Mouse (Mus musculus) left cerebral cortex, postnatal 25 days (tissue): ENCODE measurements around the gene E2f6. TPM values are rescaled to one million over a fixed set of nuclear protein-coding genes. Genes with fewer than 3 reads are reported as not detected.

Experiments used
- DNase-seq, 2 experiments: peaks; one replicate each; pipeline ENCODE4 v3.0.0; 2022; ENCODE audit warnings: low spot score in 2 of 2, mixed read lengths in 1 of 2
- intact Hi-C: fragments of 180-260 bp; cut with DNase I; formaldehyde crosslinking; loops from one replicate; pipeline ENCODE4 v1.15.1; 2025
- total RNA-seq, 2 experiments: library from RNA; stranded (reverse); gene quantifications; 2 replicates each; pipeline ENCODE4 v1.2.3; 2021

Gene E2f6
- total RNA-seq, 2 experiments from 2014 or later, result 29.8 to 37.2 TPM

DNA sequence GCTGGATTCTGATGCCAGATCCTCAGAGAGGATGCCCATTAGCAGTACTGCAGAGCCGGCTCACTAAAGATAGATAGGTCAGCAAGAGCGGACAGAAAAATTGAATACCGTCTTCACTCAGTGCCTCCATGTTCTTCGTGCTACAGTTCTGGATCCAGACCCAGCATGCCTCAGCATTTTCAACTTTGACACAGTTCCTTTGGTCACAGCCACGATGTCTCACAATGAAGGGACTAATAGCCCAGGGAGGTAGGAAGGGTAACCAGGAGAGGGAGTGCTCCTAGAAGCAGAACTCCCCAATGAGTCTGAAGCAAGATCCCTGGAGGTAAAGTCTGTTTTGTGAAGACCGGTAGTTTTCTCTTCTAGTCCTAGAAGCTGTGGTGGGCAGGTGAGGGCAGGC, 57.9 kb downstream of the E2f6 start:
- DNase-seq, result no peak
- intact Hi-C loops, result no loop called here

DNA sequence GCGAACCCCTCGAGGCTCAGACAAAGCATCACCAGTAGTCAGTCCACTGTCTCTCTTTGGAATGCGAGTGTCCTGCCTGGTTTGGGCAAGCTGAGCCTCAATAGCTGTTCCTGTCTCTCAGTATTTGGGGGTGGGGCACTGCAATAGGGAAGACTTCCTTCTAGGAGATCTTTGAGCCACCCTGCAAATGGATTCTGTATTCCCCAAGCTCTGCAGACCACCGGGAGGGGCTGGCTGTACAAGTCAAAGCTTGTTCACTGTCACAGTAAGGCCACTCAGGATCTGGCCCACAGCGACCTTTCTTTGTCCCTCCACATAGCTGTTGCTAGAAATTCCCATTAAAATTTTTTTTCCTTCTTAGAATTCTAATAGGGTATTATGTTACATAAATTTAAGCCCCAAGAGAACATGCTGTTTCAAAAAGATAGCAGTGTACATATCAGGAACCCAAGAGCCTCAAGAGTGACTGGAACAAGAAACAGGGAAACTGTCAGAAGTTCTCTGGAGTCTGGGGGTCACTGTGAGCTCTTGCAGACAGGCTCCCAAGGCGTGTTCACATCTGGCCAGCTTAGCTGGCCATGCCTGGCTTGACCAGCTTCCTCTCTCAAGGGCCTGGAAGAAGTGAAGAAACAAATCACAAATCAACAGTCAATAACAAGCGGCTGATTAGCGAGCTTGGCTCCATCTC, 58.5 kb downstream of the E2f6 start:
- DNase-seq, result no peak

DNA sequence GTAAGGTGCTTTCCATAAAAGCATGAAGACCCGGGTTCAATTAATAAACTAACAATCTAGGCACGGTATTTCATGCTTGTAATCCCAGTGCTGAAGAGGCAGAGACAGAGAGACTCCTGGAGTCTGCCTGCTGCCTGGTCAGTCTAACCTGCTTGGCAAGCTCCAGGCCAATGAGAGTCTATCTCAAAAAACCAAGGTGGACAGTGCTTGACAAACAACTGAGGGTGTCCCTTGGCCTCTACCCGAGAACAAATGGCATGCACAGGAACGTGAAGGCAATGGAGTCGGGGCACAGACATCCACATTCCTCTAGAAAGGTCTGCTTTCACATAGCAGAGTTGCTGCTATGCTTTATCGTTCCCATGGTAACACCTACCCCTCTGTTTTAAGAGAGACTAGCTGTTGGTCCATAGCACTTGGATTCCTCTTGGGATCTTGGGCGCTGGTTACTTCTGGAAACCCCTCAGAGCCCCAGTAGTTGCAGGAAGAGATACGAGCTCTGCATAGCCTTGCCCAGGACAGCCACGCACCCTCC, 59.2 kb downstream of the E2f6 start:
- peak in 1 of 2 experiments; percentile 39 for DNase-seq
- intact Hi-C loops, result no loop called here

More for the DNA sequence above, 58.5 kb downstream of the E2f6 start:
- intact Hi-C loops, result no loop called here

DNA sequence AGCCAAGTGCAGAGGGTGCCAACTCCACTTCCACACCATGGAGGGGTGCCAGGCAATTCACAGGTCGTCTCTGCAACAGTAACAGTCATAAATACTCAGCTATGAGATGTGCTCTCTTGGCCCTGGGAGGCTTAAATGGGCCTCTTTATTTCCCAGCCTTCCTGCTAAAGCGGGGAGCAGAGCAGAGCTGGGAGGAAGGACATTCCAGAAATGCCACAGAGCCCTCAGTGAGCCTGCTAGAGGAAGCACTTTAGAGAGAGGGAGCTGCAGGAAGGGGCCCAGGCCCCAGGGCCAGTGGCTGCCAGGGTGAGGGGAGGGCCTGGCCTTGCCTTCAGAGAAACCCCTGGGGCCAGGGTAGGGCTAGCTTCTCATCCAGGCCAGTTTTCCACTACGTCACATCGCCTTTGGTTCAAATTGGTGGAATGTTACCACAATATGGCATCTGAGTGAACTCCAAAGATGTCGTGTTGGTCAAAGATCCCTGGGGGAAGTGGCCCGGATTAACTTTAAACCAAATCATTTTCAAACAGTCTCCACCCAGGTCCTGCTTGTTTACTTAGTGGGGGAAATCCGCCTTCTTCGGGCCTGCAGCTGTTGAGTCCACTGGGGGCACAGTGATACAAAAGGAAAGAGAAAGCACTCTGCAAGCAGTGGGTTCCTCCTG, 59.8 kb downstream of the E2f6 start:
- no peak for DNase-seq
- intact Hi-C loops, result no loop called here

DNA sequence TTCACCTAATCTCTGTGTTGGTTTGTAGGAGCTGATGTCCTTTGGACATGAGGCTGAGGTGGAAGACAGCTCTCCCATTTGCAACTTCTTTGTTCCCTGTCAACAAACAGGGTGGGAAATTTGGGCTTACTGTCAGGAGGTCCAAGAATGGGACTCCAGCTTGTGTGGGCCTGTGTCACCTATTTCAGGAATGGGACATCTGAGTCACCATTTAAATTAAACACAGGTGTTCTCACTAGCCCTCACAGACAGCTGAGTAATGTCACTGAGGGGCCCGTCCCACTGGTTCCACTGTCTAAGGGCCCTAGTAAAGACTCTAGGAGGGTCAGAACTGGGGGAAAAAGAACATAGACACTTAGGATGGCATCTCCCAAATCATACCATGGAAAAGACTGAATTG, 61.2 kb downstream of the E2f6 start:
- no peak for DNase-seq
- intact Hi-C loops, result loop anchor here (2.0 kb wide), 1 partner anchor 15 kb away; no protein-coding TSS in a partner anchor

DNA sequence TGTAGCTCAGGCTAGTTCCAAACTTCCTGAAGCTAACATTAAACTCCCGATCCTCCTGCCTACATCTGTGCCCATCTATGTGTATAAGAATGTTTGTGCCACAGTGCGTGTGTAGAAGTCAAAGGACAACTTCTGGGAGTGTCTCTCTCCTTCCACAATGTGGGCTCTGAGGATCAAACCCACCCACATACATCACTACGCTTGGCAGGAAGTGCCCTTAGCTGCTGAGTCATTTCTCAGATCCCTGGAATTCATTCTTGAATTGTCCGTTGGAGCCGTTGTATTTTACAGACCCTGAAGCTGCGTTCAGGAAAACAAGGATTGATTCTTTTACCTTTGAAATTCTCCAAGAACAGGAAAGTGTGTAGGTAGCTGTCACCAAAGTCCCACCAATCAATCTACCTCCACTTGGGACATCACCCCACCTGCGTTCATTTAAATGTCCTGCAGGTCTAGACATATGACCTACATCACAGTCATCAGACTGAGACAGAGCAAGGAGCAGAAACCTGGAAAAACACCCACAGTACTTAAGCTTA, 62.2 kb downstream of the E2f6 start:
- intact Hi-C loops, result loop anchor here (2.0 kb wide), 1 partner anchor 16 kb away; no protein-coding TSS in a partner anchor
- no peak for DNase-seq

DNA sequence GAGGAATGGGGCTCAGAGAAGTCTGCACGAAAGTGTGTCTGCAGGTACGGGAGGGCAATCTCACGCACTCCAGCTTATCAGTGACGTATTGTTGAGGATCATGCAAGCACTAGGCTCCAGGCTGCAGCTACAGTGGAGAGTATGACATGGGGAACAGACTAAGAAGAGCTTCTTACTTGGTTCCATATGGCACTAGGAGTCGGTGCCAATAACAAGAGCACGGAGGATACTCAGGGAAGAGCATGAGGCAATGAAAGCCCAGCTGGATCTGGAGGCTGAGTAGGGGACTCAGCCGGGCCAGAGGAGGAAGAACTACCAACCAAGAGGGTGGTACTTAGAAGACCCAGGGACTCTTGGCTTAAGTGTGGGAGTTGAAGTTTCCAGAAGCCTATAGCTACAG, 62.8 kb downstream of the E2f6 start:
- intact Hi-C loops, result loop anchor here (2.0 kb wide), 1 partner anchor 17 kb away; no protein-coding TSS in a partner anchor
- peak in 1 of 2 experiments; percentile 80 for DNase-seq

DNA sequence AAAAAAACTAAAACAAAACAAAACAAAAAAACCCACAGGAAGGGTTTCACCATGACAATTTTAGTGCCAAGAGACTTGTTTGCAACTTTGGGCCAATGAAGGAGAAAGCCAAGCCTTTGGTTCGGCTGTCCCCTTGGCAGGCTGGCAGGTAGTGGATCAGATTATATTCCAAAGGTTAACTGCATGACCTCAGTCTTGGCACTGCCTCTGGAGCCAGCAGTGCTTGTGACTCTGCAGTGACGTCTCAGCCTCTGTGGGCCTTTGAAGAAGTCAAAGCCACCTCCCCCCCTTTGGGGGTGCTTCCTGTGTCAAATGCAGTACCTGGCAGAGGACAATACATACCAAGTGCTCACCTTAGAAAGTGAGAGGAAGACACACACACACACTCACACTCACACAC, 63.3 kb downstream of the E2f6 start:
- DNase-seq, result no peak
- intact Hi-C loops, result no loop called here

DNA sequence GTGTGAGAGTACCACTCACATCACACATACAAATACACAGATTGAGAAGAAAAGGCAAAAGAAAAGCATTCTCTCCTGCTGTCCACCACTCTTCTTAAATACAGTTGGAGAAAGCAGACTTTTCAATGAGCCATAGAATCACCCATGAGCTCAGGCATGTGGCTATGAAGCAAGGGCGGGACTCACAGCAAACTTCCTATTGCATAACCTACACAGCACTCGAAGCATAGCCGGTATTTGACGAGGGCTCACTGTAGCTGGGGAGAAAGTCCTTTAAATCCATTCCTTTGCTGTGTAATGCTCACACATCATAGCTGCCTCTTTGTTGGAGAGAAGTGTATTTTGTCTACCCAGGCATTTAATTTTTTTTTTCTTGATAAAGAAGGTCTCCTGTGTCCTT, 64.5 kb downstream of the E2f6 start:
- intact Hi-C loops, result no loop called here
- DNase-seq, result peak in 1 of 2 experiments; percentile 51

DNA sequence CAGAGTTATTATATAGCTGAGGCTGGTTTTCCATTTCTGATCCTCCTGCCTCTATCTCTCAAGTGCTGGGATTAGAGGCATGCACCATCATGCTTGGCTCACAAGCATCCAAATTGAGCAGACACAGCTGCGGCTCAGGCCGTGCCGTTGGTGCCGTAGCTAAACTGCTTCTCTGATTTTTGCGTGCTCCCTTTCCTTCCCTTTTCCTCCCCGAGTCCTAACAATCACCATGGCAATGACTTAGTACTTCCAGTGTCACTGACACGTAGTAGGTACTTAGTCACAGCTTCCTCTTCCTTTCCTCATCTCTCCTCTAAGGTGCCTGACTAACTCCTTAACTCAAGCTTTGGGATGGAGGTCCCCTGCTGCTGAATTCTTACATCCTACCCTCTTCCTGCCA, 64.9 kb downstream of the E2f6 start:
- intact Hi-C loops, result loop anchor here (2.0 kb wide), 1 partner anchor 17 kb away; no protein-coding TSS in a partner anchor
- no peak for DNase-seq

DNA sequence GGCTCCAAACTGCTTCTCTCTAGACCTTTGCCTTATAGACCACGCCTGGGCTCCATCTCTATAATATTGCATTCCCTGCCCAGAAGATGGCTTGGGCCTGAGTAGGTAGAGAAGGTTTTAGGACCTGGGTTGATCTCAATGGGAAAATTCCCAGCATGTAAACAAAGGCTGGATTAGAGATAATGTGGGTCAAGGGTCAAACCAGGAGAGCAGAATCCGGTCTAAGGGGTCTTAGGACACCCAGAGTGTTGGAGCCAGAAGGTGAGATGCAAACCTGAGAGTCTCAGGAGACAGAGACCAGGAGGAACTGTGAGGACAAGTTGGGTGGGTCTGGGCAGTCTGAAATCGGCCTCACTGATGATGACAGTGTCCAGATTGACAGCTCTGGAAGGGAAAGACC, 65.9 kb downstream of the E2f6 start:
- intact Hi-C loops, result loop anchor here (2.0 kb wide), 1 partner anchor 16 kb away; no protein-coding TSS in a partner anchor

DNA sequence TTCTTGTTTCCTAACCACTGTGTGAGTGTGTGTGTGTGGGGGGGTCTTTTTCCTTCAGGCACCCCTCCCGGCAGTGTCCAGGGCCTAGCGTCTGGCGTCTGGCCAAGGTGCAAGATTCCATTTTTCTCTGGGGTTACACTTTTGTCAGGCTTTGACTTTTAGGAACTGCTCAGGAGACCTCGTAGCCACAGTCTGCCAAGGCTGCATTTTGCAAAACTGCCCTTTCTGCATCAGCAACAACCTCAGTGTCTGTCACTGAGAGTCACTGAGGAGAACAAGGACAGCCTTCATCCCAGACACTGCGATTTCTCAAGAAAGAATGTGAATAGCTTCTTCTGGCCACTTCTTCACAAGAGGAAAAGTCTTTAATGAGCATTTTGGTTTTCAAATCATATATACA, 66.4 kb downstream of the E2f6 start:
- no peak for DNase-seq
- intact Hi-C loops, result loop anchor here (2.0 kb wide), 1 partner anchor 16 kb away; no protein-coding TSS in a partner anchor

More for the DNA sequence above, 65.9 kb downstream of the E2f6 start:
- no peak for DNase-seq

DNA sequence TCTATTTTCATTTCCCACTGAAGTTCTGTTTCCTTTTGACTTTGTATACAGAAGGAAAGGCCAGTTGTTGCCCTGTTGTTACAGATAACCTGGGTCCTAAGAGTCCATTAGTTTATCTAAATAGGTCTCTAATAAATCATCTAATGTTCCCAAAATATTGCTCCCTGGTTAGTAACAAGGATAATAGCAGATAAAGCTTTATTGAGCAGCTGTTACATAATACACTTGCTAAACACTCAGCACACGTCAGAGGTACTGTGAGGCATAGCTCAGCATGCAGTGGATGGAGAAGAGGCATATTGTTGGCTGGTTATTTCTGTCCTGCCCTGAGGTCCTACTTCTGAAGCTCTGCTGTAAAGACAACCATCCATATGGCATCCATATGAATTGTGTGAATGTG, 66.9 kb downstream of the E2f6 start:
- intact Hi-C loops, result loop anchor here (2.0 kb wide), 1 partner anchor 15 kb away; no protein-coding TSS in a partner anchor
- peak in 1 of 2 experiments; percentile 44 for DNase-seq

DNA sequence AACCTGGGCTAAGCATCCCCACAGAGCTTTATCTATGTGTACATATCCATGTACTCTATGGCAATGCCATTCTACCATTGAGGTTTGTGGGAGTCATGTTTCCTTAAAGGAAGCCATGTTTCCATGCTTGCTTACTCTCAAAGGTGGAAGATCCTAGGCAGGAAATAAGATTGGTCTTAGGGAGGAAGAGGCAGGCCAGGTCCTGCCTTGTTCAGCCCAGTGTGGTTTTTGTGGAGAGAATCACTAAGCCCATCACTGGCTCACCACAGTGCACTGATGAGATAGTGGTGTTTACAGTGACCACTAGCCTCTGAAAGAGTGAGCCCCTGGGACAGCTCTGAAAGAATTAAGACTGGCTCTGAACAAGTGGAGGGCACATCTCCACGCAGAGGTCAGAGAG, 68.6 kb downstream of the E2f6 start:
- intact Hi-C loops, result no loop called here
- no peak for DNase-seq

DNA sequence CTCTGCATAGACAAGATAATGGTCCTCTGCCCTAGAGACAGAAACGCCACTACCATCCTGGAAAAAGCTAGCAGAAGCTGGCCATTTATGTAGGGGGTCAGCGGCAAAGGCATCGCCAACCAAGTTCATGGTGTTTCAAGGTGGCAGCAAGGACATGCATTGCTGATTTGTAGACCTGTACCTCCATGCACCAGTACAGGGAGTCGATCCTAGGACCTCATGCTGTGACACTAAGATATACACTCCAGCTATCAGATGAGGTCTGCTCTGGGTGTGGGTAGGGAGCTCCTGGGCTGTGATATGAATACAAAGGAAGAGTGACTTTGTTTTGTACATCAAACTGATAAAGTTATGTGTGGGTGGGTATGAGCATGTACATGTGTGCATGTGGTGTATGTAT, 69.3 kb downstream of the E2f6 start:
- intact Hi-C loops, result no loop called here
- no peak for DNase-seq

DNA sequence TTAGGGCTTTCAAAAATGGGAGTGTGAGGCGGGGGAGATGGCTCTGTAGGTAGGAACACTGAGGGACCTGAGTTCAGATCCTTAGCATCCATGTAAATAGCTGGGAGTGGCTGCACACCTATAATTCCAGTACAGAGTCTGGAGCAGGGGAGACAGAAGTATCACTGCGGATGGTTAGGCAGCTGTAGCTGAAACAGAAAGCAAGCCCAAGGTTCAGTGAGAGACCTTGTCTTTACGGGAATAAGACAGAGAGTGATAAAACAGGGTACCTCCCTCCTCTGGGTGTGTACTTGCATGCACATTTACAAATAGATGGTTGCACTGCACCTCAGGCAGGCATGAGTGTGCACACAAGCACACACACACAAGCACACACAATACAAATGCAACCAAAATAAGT, 71.7 kb downstream of the E2f6 start:
- no peak for DNase-seq
- intact Hi-C loops, result no loop called here

DNA sequence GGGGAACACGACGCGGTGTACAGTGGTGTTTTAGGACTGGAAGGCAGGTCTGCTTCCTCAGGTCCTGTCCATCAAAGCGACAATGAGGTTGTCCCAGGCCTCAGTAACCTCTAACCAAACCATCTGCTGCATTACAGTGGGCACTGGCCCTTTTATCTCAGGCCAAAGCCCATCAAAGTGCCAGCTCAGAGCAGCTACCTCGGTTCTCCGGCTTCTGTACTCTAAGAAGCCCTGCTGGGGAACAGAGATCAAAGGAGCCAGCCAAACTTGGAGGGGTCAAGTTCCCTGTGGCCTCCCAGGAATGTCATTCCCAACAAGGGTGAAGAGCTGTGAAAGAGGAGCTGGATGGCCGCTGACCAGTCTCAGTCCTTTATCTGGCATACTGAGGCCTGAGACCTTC, 72.3 kb downstream of the E2f6 start:
- DNase-seq, result no peak
- intact Hi-C loops, result no loop called here

DNA sequence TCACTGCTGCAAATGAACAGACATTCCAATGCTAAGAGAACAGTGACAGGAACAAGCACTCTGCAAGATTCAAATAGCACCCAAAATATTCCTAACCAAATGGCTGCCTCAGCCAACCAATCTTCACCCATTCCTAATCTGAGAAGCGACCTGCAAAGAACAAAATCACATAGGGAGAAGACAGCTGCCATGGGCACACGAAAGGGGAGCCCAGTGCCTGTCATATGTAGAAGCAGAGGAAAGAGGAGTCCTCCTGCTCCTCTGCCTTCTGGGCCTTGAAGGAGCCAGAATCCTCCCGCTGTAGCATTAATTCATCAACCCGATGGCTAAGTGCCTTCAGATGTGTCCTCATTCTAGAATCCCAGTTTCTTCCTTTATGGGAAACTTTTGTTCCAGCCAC, 73.8 kb downstream of the E2f6 start:
- DNase-seq, result no peak
- intact Hi-C loops, result no loop called here

DNA sequence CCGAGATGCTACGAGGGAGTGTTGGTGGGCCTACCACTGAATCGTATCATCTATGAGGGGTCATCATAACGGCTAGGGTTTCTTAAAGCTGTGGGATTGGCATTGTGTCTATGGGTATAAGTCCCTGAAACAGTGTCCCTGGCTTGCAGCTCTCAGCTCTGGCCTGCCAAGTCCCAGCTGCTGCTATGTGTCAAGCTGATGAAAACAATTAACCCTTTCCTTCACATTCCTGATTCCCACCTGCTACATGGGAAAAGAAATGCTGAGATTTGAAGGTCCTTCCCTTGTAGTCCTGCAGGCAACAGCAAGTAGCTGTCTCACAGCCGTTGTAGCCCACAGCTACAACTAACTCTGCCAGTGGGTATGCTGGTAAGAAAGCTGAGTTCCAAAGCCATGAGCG, 75.6 kb downstream of the E2f6 start:
- intact Hi-C loops, result no loop called here
- DNase-seq, result no peak
